Mouse (Mus musculus): ENCODE results near the gene Cep89. TPM values are rescaled to one million over a fixed set of nuclear protein-coding genes. Genes with fewer than 3 reads are reported as not detected.
A peak's percentile ranks its signal among the peaks of the same experiment; 100 is the strongest.

The Cep89 gene
- 30.5 and 32.5 TPM in 2 replicates for polyA plus RNA-seq (2015; fragmentation: Nextera tagmentation; extraction: Ambion mirVana)

- WGBS, result under 1% methylated on average over 28 of the region's 28 CpGs
- Histone ChIP-seq H3K27me3 (replicated peaks; ENCODE audit: control insufficient read depth, insufficient read depth, low read length) (no peaks in the 10 kb centered on the region), H3K4me1 (ENCODE audit: control insufficient read depth, insufficient read depth, low read depth, low read length) (peaks cover 15% of the 10 kb centered on the region), H3K36me3 (ENCODE audit: control insufficient read depth, insufficient read depth, low read length) (peaks cover 11% of the 10 kb centered on the region), H3K9ac (ENCODE audit: low read depth, low read length) (peak within 1 kb of the TSS; percentile 74), H3K4me2 (ENCODE audit: low read length) (peak within 1 kb of the TSS; percentile 91), H3K9me3 (ENCODE audit: control insufficient read depth, low read length) (no peaks in the 10 kb centered on the region), H3K4me3 (ENCODE audit: low read length) (peak within 1 kb of the TSS; percentile 61), H3K27ac (ENCODE audit: low read depth, low read length) (peak within 1 kb of the TSS; percentile 17; the same call in 1 of the 2 replicates)
- ATAC-seq, result peak; percentile 99
Observed at GRCm38 (mm10) chr7:35396542-35397168, at the start of gene Cep89, which contains the start of gene Faap24. Cep89 (plus strand) TSS chr7:35397035. Faap24 (minus strand) TSS chr7:35396836.

- 85% methylated on average over 18 of the region's 18 CpGs for whole genome bisulfite sequencing
- H3K4me3 ChIP-seq (ENCODE audit: low read length), result no peak overlapping the region
Observed at GRCm38 (mm10) chr7:35347918-35348700, 48.7 kb upstream of the Cep89 start.

GRCm38 (mm10) chr7:35349022-35349421, 47.8 kb upstream of the Cep89 start:
- 92% methylated on average over 4 of the region's 4 CpGs for WGBS
- no peak overlapping the region for H3K4me2 ChIP-seq (ENCODE audit: low read length)
- no peaks in the 10 kb centered on the region for H3K9me3 ChIP-seq (ENCODE audit: control insufficient read depth, low read length)
- no peak overlapping the region for H3K9ac ChIP-seq (ENCODE audit: low read depth, low read length)
- no peak overlapping the region for H3K4me3 ChIP-seq (ENCODE audit: low read length)
- H3K4me1 ChIP-seq (ENCODE audit: control insufficient read depth, insufficient read depth, low read depth, low read length), result no peaks in the 10 kb centered on the region
- ATAC-seq, result no peak
- H3K27ac ChIP-seq (ENCODE audit: low read depth, low read length), result no peak overlapping the region
- no peaks in the 10 kb centered on the region for H3K36me3 ChIP-seq (ENCODE audit: control insufficient read depth, insufficient read depth, low read length)
- H3K27me3 ChIP-seq (replicated peaks; ENCODE audit: control insufficient read depth, insufficient read depth, low read length), result no peaks in the 10 kb centered on the region

More at GRCm38 (mm10) chr7:35347918-35348700, 48.7 kb upstream of the Cep89 start:
- no peaks in the 10 kb centered on the region for H3K36me3 ChIP-seq (ENCODE audit: control insufficient read depth, insufficient read depth, low read length)
- no peak for ATAC-seq
- H3K27ac ChIP-seq (ENCODE audit: low read depth, low read length), result no peak overlapping the region
- no peak overlapping the region for H3K4me2 ChIP-seq (ENCODE audit: low read length)
- no peaks in the 10 kb centered on the region for H3K4me1 ChIP-seq (ENCODE audit: control insufficient read depth, insufficient read depth, low read depth, low read length)
- no peak overlapping the region for H3K9ac ChIP-seq (ENCODE audit: low read depth, low read length)
- H3K9me3 ChIP-seq (ENCODE audit: control insufficient read depth, low read length), result no peaks in the 10 kb centered on the region
- no peaks in the 10 kb centered on the region for H3K27me3 ChIP-seq (replicated peaks; ENCODE audit: control insufficient read depth, insufficient read depth, low read length)

GRCm38 (mm10) chr7:35349886-35350684, 46.8 kb upstream of the Cep89 start:
- H3K36me3 ChIP-seq (ENCODE audit: control insufficient read depth, insufficient read depth, low read length), result no peaks in the 10 kb centered on the region
- H3K4me3 ChIP-seq (ENCODE audit: low read length), result no peak overlapping the region
- 92% methylated on average over 8 of the region's 8 CpGs for WGBS
- no peak overlapping the region for H3K9ac ChIP-seq (ENCODE audit: low read depth, low read length)
- no peaks in the 10 kb centered on the region for H3K4me1 ChIP-seq (ENCODE audit: control insufficient read depth, insufficient read depth, low read depth, low read length)
- no peaks in the 10 kb centered on the region for H3K27me3 ChIP-seq (replicated peaks; ENCODE audit: control insufficient read depth, insufficient read depth, low read length)
- H3K9me3 ChIP-seq (ENCODE audit: control insufficient read depth, low read length), result no peaks in the 10 kb centered on the region
- H3K4me2 ChIP-seq (ENCODE audit: low read length), result no peak overlapping the region
- ATAC-seq, result no peak
- no peak overlapping the region for H3K27ac ChIP-seq (ENCODE audit: low read depth, low read length)

GRCm38 (mm10) chr7:35351155-35351554, 45.7 kb upstream of the Cep89 start:
- Histone ChIP-seq H3K36me3 (ENCODE audit: control insufficient read depth, insufficient read depth, low read length) (no peaks in the 10 kb centered on the region), H3K4me2 (ENCODE audit: low read length) (no peak overlapping the region), H3K9ac (ENCODE audit: low read depth, low read length) (no peak overlapping the region), H3K4me1 (ENCODE audit: control insufficient read depth, insufficient read depth, low read depth, low read length) (no peaks in the 10 kb centered on the region), H3K4me3 (ENCODE audit: low read length) (no peak overlapping the region), H3K27ac (ENCODE audit: low read depth, low read length) (no peak overlapping the region), H3K9me3 (ENCODE audit: control insufficient read depth, low read length) (no peaks in the 10 kb centered on the region), H3K27me3 (replicated peaks; ENCODE audit: control insufficient read depth, insufficient read depth, low read length) (no peaks in the 10 kb centered on the region)
- no peak for ATAC-seq
- 92% methylated on average over 3 of the region's 3 CpGs for WGBS

GRCm38 (mm10) chr7:35353306-35353705, 43.5 kb upstream of the Cep89 start:
- ATAC-seq, result no peak
- no peaks in the 10 kb centered on the region for H3K36me3 ChIP-seq (ENCODE audit: control insufficient read depth, insufficient read depth, low read length)
- H3K4me3 ChIP-seq (ENCODE audit: low read length), result no peak overlapping the region
- no peak overlapping the region for H3K27ac ChIP-seq (ENCODE audit: low read depth, low read length)
- WGBS, result 91% methylated on average over 15 of the region's 15 CpGs
- no peaks in the 10 kb centered on the region for H3K27me3 ChIP-seq (replicated peaks; ENCODE audit: control insufficient read depth, insufficient read depth, low read length)
- H3K4me1 ChIP-seq (ENCODE audit: control insufficient read depth, insufficient read depth, low read depth, low read length), result no peaks in the 10 kb centered on the region
- H3K9me3 ChIP-seq (ENCODE audit: control insufficient read depth, low read length), result no peaks in the 10 kb centered on the region
- H3K4me2 ChIP-seq (ENCODE audit: low read length), result no peak overlapping the region
- H3K9ac ChIP-seq (ENCODE audit: low read depth, low read length), result no peak overlapping the region

GRCm38 (mm10) chr7:35355303-35355872, 41.4 kb upstream of the Cep89 start:
- H3K9ac ChIP-seq (ENCODE audit: low read depth, low read length), result no peak overlapping the region
- H3K9me3 ChIP-seq (ENCODE audit: control insufficient read depth, low read length), result no peaks in the 10 kb centered on the region
- no peak overlapping the region for H3K27ac ChIP-seq (ENCODE audit: low read depth, low read length)
- H3K4me3 ChIP-seq (ENCODE audit: low read length), result no peak overlapping the region
- H3K4me1 ChIP-seq (ENCODE audit: control insufficient read depth, insufficient read depth, low read depth, low read length), result no peaks in the 10 kb centered on the region
- no peaks in the 10 kb centered on the region for H3K27me3 ChIP-seq (replicated peaks; ENCODE audit: control insufficient read depth, insufficient read depth, low read length)
- no peak overlapping the region for H3K4me2 ChIP-seq (ENCODE audit: low read length)
- no peak for ATAC-seq
- 91% methylated on average over 5 of the region's 5 CpGs for WGBS
- no peaks in the 10 kb centered on the region for H3K36me3 ChIP-seq (ENCODE audit: control insufficient read depth, insufficient read depth, low read length)

GRCm38 (mm10) chr7:35357621-35358020, 39.2 kb upstream of the Cep89 start:
- no peaks in the 10 kb centered on the region for H3K27me3 ChIP-seq (replicated peaks; ENCODE audit: control insufficient read depth, insufficient read depth, low read length)
- H3K27ac ChIP-seq (ENCODE audit: low read depth, low read length), result no peak overlapping the region
- ATAC-seq, result no peak
- no peaks in the 10 kb centered on the region for H3K4me1 ChIP-seq (ENCODE audit: control insufficient read depth, insufficient read depth, low read depth, low read length)
- H3K4me3 ChIP-seq (ENCODE audit: low read length), result no peak overlapping the region
- no peaks in the 10 kb centered on the region for H3K36me3 ChIP-seq (ENCODE audit: control insufficient read depth, insufficient read depth, low read length)
- H3K4me2 ChIP-seq (ENCODE audit: low read length), result no peak overlapping the region
- no peak overlapping the region for H3K9ac ChIP-seq (ENCODE audit: low read depth, low read length)
- no peaks in the 10 kb centered on the region for H3K9me3 ChIP-seq (ENCODE audit: control insufficient read depth, low read length)
- 82% methylated on average over 12 of the region's 12 CpGs for WGBS
